Mouse (Mus musculus): Measurements from ENCODE around the gene Slc37a1.
"Not testable (repeated sequence)": the region's sequence is repeated elsewhere in the genome, so short reads cannot be mapped to it uniquely, and the experiment has no call there.

The Slc37a1 gene

DNA sequence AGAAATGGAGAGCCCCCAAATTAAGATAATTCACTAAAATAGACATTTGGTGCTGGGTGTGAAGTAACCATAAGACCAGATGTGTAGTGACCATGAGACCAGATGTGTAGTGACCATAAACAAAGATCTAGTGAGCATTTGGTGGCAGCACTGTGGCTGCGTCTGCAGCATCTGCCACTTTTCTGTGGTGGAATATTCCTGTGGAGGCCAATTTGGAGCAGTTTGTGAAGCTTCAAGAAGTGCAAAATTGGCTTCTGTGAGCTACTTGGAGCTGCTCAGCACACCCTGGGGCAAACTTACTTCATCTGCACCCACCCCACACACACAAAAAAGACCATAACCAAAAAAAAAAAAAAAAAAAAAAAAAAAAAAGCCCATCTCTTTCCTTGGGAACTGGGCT, 18.6 kb upstream of the Slc37a1 start:
- peak in 1 of 2 experiments; percentile 5 for DNase-seq (ENCODE audit: low spot score in 2 of 2)

DNA sequence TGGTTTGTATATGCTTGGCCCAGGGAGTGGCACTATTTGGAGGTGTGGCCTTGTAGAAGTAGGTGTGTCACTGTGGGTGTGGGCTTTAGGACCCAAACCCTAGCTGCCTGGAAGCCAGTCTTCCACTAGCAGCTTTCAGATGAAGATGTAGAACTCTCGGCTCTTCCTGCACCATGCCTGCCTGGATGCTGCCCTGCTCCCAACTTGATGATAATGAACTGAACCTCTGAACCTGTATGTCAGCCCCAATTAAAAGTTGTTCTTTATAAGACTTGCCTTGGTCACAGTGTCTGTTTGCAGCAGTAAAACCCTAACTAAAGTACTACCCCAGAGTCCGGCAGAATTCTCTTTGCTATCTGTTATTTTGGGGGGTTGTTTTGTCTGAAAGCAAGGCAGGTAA, 16.8 kb upstream of the Slc37a1 start:
- DNase-seq (ENCODE audit: low spot score in 2 of 2) = peak in 1 of 2 experiments; percentile 3

DNA sequence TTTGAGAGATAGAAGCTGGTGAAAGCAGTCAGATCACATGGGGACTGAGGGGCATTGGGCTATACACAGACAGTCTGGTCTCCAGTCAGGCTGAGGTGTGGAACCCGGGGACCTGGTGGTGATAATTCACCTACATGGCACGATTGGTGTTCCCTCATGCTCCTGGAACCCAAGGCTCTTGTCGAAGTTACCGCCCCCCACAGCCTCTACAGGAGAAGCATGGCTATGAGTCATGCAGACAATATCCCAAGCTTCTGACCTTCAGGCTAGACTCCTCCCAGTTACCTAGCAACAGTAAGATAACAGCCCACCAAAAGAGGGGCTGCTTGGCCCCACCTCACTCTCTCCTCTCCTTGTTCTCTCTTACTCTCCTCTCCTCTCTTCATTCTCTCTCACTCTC, 16.3 kb upstream of the Slc37a1 start:
- DNase-seq (ENCODE audit: low spot score in 2 of 2) = peak in 1 of 2 experiments; percentile 8

DNA sequence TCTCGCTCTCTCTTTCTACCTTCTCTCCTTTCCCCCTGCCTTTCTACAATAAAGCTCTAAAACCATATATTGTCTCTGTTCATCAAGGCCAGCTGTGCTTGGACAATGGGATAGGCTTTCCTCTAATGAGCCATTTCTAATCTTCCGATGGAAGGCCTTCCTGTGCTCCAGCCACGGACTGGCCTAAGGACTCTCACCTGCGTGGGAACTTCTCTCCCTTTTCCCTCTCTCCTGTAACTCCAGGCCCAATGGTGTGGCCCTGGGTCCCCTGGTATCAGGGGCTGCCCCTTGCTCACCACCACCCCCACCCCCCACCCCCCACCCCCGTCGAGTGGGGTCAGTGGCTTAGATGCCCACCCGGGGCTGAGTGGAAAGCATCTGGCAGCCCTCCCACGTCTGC, 15.9 kb upstream of the Slc37a1 start:
- not testable (repeated sequence) for DNase-seq (ENCODE audit: low spot score in 2 of 2)

DNA sequence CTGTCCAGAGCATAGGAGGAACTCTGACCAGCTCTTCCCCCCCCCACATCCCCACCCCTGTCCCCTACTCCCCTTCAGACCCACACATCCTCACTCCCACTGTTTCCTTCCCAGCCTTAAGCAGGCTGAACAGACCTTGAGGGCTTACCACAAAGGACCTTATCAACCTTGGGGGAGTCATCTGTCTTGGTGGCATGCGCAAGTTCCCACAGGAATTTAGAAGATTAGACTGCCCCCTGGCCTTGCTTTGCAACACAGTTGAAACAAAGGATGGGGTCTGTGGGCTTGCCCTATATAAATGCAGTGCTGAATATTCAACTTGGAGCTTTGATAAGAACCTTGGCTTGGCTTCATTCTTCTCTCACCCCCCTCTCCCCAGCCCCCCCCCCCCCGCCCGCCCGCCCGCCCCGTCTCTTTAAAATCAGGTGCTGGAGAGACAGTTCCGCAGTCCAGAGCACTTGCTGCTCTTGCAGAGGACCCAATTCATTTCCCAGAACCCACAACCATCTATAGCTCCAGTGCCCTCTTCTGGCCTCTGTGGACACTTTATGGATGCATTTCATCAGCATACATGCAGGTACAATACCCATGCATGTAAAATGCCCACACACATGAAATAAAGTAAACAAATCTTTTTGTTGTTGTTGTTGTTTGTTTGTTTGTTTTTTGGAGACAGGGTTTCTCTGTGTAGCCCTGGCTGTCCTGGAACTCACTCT, 15.3 kb upstream of the Slc37a1 start:
- no peak for DNase-seq (ENCODE audit: low spot score in 2 of 2)

DNA sequence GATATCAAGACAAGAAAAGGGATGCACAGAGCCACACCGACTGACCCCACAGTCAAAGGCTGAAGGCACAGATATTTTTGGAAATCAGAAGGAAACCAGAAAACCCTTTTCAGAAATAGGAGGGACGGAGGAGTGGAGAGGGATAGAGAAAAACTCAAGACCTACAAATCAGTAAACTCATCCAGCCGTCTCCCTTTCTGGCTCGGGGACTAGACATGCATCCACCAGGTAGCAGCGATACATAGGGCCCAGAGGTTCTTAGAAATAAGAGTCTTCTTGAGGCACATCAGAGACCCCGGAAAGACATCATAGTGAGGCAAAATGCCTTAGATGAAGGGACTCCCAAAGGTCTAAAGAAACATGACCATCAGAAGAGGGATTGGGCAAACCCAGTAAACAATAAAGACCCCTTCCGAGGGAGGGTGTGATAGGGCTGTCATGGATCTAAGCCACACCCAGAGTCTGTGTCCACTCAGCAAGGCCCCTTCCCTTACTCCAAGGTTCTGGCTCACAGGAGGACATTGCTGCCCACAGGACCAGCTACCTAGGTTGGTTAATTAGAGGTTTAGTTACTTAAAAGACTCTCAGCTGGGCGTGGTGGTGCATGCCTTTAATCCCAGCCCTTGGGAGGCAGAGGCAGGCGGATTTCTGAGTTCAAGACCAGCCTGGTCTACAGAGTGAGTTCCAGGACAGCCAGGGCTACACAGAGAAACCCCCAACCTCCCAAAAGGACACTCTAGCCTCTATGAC, 14.0 kb upstream of the Slc37a1 start:
- no peak for DNase-seq (ENCODE audit: low spot score in 2 of 2)

DNA sequence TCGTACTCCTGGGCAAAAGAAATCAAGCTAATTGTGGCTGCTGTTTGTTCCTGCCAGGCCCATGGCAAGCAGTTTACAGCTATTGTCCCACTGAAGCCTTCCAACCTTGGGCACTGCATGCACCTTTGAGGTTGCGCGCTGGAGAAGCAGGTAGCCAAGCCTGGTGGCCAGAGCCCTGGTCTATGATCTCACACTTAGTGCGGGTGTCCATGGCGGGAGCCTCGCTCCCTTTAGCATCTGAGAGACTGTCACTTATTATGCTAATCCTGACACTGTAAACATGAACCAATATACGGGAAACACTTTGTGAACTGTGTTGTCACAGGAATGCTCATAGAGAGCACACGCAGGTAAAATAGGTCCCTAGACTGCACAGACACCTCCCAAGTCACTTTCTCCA, 13.0 kb upstream of the Slc37a1 start:
- DNase-seq (ENCODE audit: low spot score in 2 of 2) = no peak

DNA sequence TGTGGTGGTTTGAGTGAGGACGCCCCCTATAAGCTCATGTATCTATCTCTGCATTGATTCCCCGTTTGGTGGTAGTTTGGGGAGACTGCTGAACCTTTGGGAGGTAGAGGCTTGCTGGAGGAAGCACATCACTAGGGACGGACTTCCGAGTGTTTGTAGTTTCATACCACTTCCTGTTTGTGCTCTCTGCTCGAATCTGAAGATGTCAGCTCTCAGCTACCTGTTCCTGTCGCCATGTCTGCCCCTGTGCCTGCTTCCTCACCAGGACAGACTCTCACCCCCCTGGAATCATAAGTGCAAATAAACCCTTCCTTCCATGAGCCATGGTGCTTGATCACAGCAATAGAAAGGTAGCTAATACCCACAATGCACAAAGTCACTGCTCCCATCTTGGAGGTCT, 11.4 kb upstream of the Slc37a1 start:
- DNase-seq (ENCODE audit: low spot score in 2 of 2) = no peak

DNA sequence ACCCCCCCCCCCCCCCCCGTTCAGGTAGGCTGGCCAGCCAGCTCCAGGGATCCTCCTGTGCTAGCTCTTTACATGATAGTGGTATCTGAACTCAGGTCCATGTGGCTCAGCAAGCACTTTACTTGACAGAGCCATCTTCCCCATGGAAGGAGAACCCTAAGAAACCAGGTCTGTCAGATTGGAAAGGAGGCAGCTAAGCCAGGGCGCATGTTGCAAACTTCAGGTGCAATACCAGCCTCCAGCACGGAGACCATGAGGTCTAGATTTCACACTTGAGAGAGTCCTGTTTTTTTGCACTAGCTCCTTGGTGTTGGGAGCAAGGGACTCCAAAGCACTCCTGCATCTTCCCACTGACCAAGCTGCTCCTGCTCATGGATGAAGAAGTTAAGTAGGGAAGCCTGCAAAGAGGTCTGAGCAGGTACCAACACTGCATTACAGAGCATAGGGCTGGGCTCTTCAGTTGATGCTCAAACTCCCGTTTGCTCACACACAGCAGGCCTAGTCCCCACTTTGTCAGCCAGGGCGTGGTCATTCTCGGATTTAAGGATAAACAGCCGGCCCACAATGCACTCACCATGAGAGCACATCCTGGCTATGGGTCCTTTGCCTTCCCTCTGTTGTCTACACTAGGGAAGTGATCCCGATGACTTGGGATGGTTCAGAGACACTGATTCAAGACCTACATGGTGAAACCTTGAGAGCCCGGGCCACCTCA, 10.2 kb upstream of the Slc37a1 start:
- peak in 1 of 2 experiments; percentile 49 for DNase-seq (ENCODE audit: low spot score in 2 of 2)

DNA sequence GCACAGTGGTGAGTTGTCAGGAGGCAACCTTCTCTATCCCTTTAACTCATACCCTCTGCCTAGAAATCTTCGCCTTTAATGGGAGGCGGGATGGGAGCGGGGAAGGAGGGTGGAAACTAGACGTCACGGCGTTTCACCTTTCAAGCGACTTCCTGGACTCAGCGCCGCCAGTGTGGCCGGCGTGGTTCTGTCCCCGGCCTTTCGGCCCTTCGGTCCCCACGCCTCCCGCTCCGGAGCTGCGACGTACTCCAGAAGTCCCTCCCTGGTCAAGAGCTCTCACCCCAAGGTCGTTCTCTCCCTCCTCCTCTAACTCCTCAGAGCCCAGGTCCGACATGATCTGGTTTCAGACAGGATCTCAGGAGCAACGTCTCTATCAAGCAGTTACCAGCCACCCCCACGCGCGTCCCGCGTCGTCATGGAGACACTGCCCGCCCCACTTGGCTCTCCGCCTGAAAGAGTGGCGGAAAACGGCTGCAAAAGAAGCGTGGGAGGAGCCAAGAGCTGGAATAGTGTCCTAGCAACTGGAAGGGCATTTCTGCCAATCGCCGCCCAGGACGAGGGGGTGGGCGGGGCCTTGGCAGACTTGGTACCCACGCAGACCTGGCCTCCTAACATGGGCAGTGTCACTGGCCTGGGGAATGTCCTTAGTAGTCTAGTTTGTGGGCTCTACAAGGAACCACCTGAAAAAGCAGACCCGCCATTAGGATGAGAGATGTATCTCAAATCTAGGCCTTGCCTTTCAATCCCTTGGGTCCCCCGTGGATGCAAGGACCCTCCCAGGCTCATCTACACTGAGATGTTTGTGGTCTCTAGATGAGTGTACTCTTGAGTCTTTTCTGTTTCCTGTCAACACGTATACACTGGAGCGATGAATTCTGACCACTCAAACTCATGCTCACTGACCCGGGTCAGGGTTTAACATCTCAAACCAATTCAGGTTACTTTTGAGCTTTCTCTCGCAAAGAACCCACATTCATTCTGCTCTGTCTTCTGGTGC, 9.4 kb upstream of the Slc37a1 start, which contains the start of gene Rsph1:
TSS of gene Rsph1 (minus strand) at position 462 of the 997 bp plus-strand sequence.
- DNase-seq (ENCODE audit: low spot score in 2 of 2) = peak; percentile 100

DNA sequence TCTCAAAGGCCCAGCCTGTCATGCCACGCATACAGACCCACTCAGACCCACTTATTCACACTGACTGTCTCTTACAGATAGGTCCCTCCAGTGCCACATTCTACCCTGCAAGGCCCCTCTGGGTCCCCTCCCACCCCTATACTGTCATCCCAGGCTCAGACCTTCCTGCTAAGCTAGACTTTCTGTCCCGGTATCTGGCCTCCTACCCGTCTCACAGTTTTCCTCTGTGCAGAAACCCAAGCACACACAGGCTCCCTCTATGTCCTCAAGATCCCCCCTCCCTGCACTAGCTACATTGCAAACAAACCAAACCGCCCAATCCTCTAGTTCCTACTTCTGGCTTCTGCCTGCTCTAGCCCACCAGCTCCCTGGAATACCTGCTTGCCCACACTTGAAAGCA, 8.7 kb upstream of the Slc37a1 start:
- DNase-seq (ENCODE audit: low spot score in 2 of 2) = no peak

DNA sequence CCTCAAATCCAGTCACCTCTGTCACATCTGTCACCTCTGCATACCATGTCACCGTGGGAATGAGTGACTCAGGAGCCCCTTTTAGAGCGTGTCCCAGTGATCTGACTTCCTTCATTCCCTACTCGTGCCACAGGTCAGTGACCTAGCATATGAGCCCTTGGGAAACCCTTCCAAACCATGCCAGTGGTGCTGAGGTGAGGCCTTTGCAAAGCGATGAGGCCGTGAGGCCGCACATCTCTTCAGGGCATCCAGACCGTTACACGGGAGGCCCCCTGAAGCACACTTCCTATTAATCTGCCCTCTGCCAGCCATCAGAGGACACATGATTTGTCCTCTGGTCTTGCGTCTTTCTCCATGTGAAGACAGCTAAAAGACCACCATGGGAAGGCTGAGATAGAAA, 7.1 kb upstream of the Slc37a1 start:
- no peak for DNase-seq (ENCODE audit: low spot score in 2 of 2)

DNA sequence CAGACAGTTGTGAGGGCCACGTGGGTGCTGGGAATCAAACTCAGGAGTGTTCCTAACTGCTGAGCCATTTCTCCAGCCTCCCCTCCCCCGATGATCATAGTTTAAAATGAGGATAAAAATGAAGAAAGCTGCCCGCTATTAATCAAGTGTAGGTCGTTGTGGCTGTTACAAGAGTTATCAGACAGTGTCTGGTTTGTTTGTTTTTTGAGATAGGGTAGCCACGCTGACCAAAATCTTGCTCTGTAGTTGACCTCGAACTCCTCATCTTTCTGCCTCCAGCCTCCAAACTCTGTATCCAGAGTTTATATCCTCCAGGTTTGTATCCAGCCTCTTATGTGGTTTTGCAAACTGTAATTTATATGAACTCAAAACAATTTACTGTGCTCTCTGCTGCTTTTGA, 6.3 kb upstream of the Slc37a1 start:
- no peak for DNase-seq (ENCODE audit: low spot score in 2 of 2)

DNA sequence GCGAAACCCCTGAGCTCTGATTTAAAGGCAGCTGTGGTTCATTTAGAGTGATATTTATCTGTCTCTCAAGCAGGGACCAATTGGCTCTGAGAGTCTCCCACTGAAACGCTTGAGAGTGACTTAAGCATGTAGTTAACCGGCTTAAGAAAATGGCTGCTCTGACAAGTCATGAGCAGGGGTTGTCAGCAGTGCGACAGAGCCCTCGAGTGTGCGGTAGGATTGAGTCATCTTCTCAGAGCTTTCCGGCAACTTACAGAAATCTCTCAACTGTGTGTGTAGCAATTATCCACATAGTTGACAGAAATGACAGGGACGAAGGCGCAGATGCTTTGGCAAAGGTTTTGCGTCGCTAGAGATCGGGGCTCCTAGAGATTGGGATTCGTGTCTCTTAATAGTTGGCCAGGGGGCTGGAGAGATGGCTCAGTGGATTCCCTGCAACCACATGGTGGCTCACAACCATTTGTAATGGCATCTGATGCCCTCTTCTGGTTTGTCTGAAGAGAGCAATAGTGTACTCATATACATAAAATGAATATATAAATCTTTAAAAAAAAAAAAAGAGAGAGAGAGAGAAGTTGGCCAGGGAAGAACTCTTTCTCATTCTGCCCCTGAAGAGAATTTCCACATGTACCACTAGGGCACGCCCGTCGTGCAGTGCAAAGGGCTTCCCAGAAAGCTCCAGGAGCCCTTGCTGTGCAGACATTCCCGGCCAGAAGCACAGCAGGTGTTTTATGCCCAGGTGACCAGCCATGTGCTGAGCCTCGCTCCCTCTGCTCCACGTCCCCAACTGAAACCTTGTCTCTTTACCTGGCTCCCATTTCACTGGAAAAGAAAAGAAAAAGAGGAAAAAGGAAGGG, 4.5 kb upstream of the Slc37a1 start:
- no peak for DNase-seq (ENCODE audit: low spot score in 2 of 2)

DNA sequence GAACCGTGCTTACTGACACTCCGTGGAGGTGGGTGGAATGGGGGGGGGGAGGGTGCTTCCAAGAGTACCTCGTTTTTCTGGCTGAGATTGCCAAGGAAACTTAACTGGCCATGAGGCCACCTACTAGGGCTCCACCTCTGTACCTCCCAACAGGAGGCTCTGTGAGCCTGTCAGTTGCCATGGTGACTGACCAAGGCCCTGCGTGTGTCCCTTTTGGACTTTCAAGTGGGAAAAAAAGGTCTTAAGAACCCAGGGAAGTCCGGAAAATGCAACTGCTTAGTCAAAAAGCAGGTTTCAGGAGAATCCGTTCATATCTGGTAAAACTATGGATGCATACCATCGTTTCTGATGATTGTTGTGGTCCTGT, 3.9 kb upstream of the Slc37a1 start:
- no peak for DNase-seq (ENCODE audit: low spot score in 2 of 2)

DNA sequence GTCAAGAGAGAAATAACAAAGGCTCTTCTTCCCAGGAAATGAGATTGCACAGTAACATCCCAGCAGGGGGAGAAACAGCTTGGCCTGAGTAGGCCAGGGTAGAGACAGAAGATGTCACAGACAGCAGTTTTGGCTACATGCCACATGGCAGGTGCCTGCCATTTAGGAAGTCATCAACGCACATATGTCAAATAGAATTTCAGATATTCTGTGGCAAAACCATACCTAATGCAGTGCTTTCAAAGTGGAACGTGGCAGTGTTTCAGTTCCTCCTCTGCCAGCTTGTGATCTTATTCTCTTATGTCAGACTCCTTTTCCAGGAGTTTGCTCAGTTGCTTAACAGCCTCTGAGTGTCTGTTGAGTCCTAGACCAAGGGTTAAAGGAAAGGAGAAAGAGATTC, 725 bp upstream of the Slc37a1 start:
- no peak for DNase-seq (ENCODE audit: low spot score in 2 of 2)

DNA sequence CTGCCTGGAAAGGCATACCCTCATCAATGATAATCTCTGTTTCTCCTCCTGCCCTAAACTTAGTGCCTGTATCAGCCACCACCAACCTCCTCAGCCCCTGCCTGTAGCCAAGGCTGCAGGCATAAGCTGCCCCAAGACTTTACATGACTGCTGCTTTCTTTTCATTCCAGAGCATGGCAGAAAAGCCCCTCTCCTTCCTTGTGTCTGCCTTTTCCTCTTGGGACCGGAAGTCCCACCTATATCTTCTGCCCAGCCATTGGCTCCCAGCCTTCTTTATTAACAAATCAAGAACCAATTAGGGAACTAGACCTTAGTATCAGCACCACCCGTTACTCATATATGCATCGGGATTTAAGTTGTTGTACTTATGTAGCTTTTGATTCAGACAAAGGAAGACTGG, 624 bp downstream of the Slc37a1 start:
- no peak for DNase-seq (ENCODE audit: low spot score in 2 of 2)

DNA sequence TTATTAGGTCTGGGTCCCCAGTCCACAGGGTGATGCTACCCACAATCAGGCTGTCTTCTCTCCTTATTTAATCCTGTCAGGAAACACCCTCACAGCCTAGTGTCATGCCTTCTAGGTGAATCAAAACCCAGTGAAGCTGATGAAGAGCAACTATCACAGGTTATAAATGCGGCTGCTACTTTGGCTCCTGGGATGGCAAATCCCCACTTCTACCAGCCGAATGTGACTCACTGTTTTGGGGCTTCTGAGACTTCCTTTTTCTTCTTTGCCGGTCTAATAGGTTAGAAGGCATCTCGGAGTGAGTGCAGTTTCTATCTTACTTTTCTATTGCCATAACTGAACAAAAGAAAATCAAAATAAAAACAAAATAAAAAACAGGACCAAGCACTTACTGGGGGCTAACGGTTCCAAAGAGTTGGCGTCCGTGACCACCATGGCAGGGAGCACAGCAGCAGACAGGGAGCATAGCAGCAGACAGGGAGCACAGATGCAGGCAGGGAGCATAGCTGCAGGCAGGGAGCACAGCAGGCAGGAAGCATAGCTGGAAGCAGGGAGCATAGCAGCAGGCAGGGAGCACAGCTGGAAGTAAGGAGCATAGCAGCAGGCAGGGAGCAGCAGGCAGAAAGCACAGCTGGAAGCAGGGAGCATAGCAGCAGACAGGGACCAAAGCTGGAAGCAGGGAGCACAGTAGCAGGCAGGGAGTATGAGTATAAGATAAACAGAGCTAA, 2.6 kb downstream of the Slc37a1 start:
- DNase-seq (ENCODE audit: low spot score in 2 of 2) = no peak

DNA sequence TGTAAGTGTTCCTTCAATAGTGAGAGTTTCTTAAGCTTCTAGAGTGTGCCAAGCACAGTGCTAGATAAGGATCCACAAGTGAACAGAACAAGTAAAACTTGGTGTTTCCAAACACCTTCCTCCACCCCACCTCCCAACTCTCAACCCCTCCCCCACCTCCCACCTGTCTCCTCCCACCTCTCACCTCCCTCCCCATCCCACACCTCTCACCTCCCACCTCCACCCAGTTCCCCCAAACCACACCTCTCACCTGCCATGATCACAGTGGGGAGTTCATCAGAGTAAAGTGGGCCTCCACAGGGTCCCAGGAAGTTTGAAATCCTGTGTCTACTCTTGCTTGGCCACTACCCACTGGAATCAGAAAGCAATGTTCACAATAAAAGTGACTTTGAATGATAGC, 3.7 kb downstream of the Slc37a1 start:
- no peak for DNase-seq (ENCODE audit: low spot score in 2 of 2)

DNA sequence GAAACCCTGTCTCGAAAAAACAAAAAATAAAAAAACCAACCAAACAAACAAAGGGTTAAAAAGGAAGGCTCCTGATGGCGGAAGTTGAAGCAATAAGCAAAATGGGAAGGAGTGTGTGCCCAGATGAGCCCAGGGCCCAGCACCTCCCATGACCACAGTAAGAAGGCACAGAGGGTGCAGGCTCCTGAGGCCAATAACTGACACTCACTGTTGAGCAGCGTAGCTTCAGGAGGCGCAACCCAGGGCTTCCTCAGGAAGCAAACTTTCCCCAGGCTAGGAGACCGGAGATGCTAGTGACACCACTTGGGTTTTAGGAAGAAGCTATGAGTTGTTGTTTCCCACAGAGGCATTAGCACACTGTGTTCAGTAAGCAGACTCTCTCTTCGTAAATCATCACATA, 4.3 kb downstream of the Slc37a1 start:
- no peak for DNase-seq (ENCODE audit: low spot score in 2 of 2)
